Mouse (Mus musculus) heart, adult 2 months (tissue): Measurements from ENCODE around the gene Epb41l2. TPM values are rescaled to one million over a fixed set of nuclear protein-coding genes. Genes with fewer than 3 reads are reported as not detected.

Source experiments
- DNase-seq, 2 experiments: peaks; one replicate each; pipeline ENCODE4 v3.0.0; 2021
- H3K27ac ChIP-seq: fragments of 200-600 bp; 2 replicates; pipeline ENCODE4 v1.8.1; 2022
- H3K27me3 ChIP-seq: fragments of 200-500 bp; 2 replicates; pipeline ENCODE4 v1.6.1; 2012; ENCODE audit warnings: mild to moderate bottlenecking, low read length, inconsistent platforms, mixed read lengths; ENCODE audit not compliant: control insufficient read depth, insufficient read depth
- H3K36me3 ChIP-seq: fragments of 200-500 bp; 2 replicates; pipeline ENCODE4 v1.6.1; 2012; ENCODE audit warnings: low read length, inconsistent platforms; ENCODE audit not compliant: control insufficient read depth, insufficient read depth
- H3K4me1 ChIP-seq: fragments of 200-500 bp; 2 replicates; pipeline ENCODE4 v1.6.1; 2011; ENCODE audit warnings: low read length; ENCODE audit not compliant: control insufficient read depth, insufficient read depth
- H3K4me3 ChIP-seq: fragments of 200-600 bp; 2 replicates; pipeline ENCODE4 v1.8.1; 2022
- H3K79me2 ChIP-seq: fragments of 200-500 bp; replicated peaks from 2 replicates; pipeline ENCODE4 v1.6.1; 2012; ENCODE audit warnings: mild to moderate bottlenecking, inconsistent platforms, low read length, moderate library complexity, mixed read lengths; ENCODE audit not compliant: control insufficient read depth, insufficient read depth
- H3K9ac ChIP-seq: fragments of 200-500 bp; 2 replicates; pipeline ENCODE4 v1.6.1; 2012; ENCODE audit warnings: low read depth, mild to moderate bottlenecking, control low read depth, inconsistent platforms, low read length, mixed read lengths
- CTCF ChIP-seq: fragments of 200-600 bp; IDR thresholded peaks from 2 replicates; pipeline ENCODE4 v1.8.1; 2022; ENCODE audit warnings: antibody characterized with exemption, mild to moderate bottlenecking, moderate library complexity
- EP300 ChIP-seq: fragments of 200-500 bp; IDR thresholded peaks from 2 replicates; pipeline ENCODE4 v1.6.1; 2011; ENCODE audit warnings: low read depth, low read length, control low read depth; ENCODE audit not compliant: insufficient read depth
- POLR2A ChIP-seq: fragments of 200-500 bp; IDR thresholded peaks from 2 replicates; pipeline ENCODE4 v1.6.1; 2011; ENCODE audit warnings: mild to moderate bottlenecking, low read depth, low read length, control low read depth; ENCODE audit not compliant: insufficient read depth
- WGBS: fragments of 180-500 bp; shearing (Covaris S2); methylation state at CpG from one replicate; pipeline ENCODE4 v1.1.7; 2018; 5-methylcytosine and 5-hydroxymethylcytosine counted together
- intact Hi-C: fragments of 180-260 bp; cut with DNase I; formaldehyde crosslinking; loops from one replicate; pipeline ENCODE4 v1.15.1; 2025
- polyA plus RNA-seq: library from polyadenylated mRNA; depleted of rRNA; stranded (reverse); fragments of >200 nt; gene quantifications from 2 replicates; pipeline ENCODE4 v1.2.3, GENCODE M21; 2012; rRNA removed
- total RNA-seq, 2 experiments: library from RNA; stranded (reverse); gene quantifications; 2 replicates each; pipeline ENCODE4 v1.2.3; 2021

Epb41l2 gene
- total and polyA plus RNA-seq, 3 experiments, result 24.0 to 49.1 (median 40.5) TPM

DNA sequence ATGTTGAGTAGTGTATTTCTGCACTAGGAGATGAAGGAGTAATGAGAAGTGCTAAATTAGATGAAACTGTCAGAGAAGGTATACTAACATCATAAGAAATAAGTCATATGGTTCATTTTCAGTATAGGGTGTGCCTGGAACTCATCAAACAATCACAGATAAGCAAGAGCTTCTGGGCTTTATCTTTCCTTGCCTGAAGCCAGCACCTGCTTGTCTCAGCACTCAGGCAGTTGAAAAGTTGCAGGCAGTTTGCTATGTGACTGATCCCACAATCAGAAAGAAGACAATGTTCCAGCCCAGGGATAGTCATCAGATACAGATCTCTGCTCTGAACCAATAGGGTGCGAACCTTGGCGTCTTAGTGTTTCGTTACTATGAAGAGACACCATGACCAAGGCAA is 181.5 kb downstream of the Epb41l2 start:
- H3K27me3 ChIP-seq, result no peaks in the 10 kb centered on the region
- H3K4me1 ChIP-seq, result no peaks in the 10 kb centered on the region
- no peaks in the 10 kb centered on the region for H3K36me3 ChIP-seq
- TF ChIP-seq EP300, result no peak
- WGBS, result 88% methylated on average over 3 of the region's 3 CpGs
- no peak overlapping the region for H3K9ac ChIP-seq
- DNase-seq, result no peak
- H3K27ac ChIP-seq, result no peak overlapping the region; the same call in 1 of the 2 replicates
- intact Hi-C loops, result no loop called here
- no peak overlapping the region for H3K4me3 ChIP-seq
- H3K79me2 ChIP-seq, result no peaks in the 10 kb centered on the region

DNA sequence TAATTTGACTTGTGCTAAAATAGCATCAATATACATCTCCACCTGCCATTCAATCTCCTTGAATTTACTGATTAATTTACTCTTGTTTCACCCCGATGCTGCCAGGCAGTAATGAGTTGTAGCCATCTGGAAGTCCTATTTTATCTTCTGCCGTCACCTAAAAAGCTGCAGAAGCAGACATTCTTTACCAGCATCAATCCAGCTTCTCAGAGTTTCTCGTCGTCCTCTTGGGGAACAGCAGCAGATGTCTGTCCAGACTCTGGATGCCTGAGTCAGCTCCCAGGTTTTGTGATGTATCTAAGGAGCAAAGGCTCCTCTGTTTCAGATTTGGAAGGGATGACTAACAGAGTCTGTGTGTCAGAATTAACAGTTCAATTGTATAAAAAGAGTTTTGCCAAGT is 193.3 kb downstream of the Epb41l2 start:
- DNase-seq, result no peak
- no peak for TF ChIP-seq POLR2A
- no peak for TF ChIP-seq EP300
- TF ChIP-seq CTCF, result no peak
- WGBS, result 69% methylated on average over 4 of the region's 4 CpGs
- H3K36me3 ChIP-seq, result no peaks in the 10 kb centered on the region
- H3K27me3 ChIP-seq, result no peaks in the 10 kb centered on the region
- H3K9ac ChIP-seq, result no peak overlapping the region
- intact Hi-C loops, result no loop called here
- no peak overlapping the region for H3K27ac ChIP-seq
- H3K79me2 ChIP-seq, result no peaks in the 10 kb centered on the region
- H3K4me1 ChIP-seq, result no peaks in the 10 kb centered on the region
- H3K4me3 ChIP-seq, result no peak overlapping the region

DNA sequence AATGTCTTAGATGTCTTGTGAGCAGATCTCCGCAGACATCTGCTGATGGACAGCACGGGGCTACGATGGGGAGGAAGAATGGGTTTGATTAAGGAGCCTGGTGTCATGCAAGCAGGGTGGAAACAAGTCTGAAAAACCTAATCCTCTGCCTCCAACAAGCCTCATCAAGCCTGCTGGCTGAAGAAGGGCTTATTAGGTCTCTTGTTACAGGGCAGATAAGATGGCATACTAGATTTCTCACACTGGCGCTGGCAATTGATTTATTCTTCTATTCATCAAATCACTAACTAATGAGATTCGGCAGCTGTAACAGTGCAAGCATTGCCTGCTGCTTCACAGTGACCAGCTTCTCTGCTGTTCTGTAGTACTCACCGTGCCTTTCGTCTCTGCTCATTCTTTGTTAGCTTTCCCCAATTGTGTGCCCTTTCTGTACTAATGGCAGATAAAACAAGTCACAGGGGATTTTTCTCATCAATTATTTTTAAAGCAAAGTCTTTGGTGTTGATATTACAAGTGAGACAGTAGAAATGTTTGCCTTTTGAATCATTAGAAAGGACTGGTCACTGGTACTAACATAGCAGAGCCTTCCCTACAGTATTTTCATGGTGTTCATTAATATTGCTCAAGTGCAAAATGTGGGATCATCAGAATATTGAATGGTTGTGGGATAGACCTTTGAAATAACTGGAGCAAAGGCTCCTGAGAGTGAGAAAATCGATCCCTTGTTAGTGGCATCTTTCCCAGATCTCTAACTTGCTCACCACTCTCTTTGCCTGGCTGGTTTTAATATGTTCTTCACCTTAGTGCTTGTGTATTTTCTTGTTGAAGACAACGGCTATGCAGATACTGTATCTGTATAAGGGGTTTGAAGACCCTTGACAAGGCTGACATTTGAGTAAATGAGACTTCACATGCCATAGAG is 212.0 kb downstream of the Epb41l2 start:
- WGBS, result 77% methylated on average over 9 of the region's 9 CpGs
- H3K27ac ChIP-seq, result no peak overlapping the region
- no peak overlapping the region for H3K9ac ChIP-seq
- intact Hi-C loops, result no loop called here
- TF ChIP-seq EP300 (no peak), POLR2A (no peak), CTCF (no peak)
- no peaks in the 10 kb centered on the region for H3K27me3 ChIP-seq
- no peak overlapping the region for H3K4me3 ChIP-seq
- no peaks in the 10 kb centered on the region for H3K36me3 ChIP-seq
- H3K79me2 ChIP-seq, result no peaks in the 10 kb centered on the region
- DNase-seq, result no peak
- no peaks in the 10 kb centered on the region for H3K4me1 ChIP-seq

Other genes with a start within 250 kb of the Epb41l2 start
- gene Akap7, start 51.9 kb upstream of the Epb41l2 start, total RNA-seq, result 10 to 100 TPM; 56.2 to 59.1 TPM
- 17.2 and 31.1 TPM in 2 replicates for gene Akap7, start 51.9 kb upstream of the Epb41l2 start, polyA plus RNA-seq
- not detected for gene Smlr1, start 176.5 kb downstream of the Epb41l2 start, total RNA-seq
- gene Smlr1, start 176.5 kb downstream of the Epb41l2 start, polyA plus RNA-seq, result not detected in 2 replicates